Mouse (Mus musculus): ENCODE data around the gene Ghdc.

DNA sequence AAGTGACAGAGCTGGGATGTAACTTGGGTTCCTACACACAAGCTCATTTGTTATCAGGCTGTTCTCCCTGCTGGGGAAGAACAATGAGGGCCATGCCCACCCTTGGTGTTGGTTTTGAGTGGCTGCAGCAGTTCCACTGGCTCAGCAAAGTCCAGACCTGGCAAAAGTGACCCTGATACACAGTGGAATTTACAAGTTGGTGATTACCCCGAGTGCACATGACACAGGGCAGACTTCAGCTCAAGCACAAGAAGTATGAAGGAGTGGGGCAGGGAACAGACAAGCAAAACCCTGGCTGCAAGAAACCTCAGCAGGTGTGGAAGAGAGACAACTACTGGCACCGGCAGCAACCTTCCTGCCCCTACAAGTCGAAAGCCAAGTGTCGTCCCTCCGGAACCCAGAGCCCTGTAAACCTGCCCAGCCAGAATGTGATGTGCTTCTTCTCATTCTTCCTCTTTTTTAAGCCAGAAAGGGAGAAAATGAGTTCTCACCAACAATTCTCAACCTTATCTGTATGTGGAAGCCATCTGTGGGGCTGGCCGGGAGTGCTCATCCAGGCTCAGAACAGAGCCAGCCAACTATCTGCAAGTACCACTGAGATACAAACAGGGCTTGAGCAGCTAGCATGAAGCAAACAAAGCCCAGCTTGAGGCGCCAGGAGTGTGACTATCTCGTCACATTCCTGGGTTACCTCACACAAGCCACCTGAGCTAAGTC lies 48.8 kb downstream of the Ghdc start:
- TF ChIP-seq CTCF (IDR thresholded peaks at IDR 0.05; ENCODE audit: borderline replicate concordance, extremely low read depth, insufficient read depth, insufficient read length) (no peak), POLR2A (IDR thresholded peaks at IDR 0.05; ENCODE audit: borderline replicate concordance, extremely low read depth, insufficient read depth, insufficient read length, poor library complexity, severe bottlenecking) (no peak)

Data from brain, embryonic 14.5 days (tissue).